Mouse (Mus musculus) spleen, adult 2 months (tissue): ENCODE measurements around the gene Id3.

Source experiments
- CTCF ChIP-seq: fragments of 200-500 bp; IDR thresholded peaks from 2 replicates; pipeline ENCODE4 v1.5.1; 2011; ENCODE audit warnings: mild to moderate bottlenecking, inconsistent platforms; ENCODE audit not compliant: insufficient read depth, insufficient read length, insufficient replicate concordance; ENCODE audit errors: extremely low read depth
- POLR2A ChIP-seq: fragments of 200-500 bp; IDR thresholded peaks from 2 replicates; pipeline ENCODE4 v1.6.1; 2011; ENCODE audit warnings: low read depth, low read length, inconsistent platforms

- TF ChIP-seq POLR2A = no peak
- no peak for TF ChIP-seq CTCF
Measured at GRCm38 (mm10) chr4:136094519-136095219, 48.6 kb upstream of the Id3 start.
